Mouse (Mus musculus): ENCODE data around the gene Tmem151b. TPM values are rescaled to one million over a fixed set of nuclear protein-coding genes. Genes with fewer than 3 reads are reported as not detected.

Tmem151b gene
- polyA plus RNA-seq, 1 experiment from 2014 or later: 2.3 TPM

GRCm38 (mm10) chr17:45547461-45548190 lies 1.9 kb downstream of the Tmem151b start:
- DNase-seq (ENCODE audit: low spot score): no peak
- WGBS: 78% methylated on average over 5 of the region's 5 CpGs
- no peaks in the 10 kb centered on the region for H3K36me3 ChIP-seq (ENCODE audit: control insufficient read depth, insufficient read depth, low read length)
- no peak for ATAC-seq (replicated peaks; ENCODE audit: low FRiP score, low TSS enrichment, low read depth)
- H3K4me3 ChIP-seq (ENCODE audit: low read depth, low read length): no peak overlapping the region
- no peak overlapping the region for H3K27ac ChIP-seq (ENCODE audit: low read depth)
- H3K4me2 ChIP-seq (ENCODE audit: low read length): no peak overlapping the region
- H3K9ac ChIP-seq (ENCODE audit: low read length): no peak overlapping the region
- peaks cover 11% of the 10 kb centered on the region; the same call in 1 of the 2 replicates for H3K4me1 ChIP-seq (replicated peaks; ENCODE audit: control insufficient read depth, insufficient read depth, low read length)
- H3K9me3 ChIP-seq (ENCODE audit: control insufficient read depth, low read length): no peaks in the 10 kb centered on the region
- H3K27me3 ChIP-seq (replicated peaks; ENCODE audit: control insufficient read depth, insufficient read depth, low read length): peaks cover 58% of the 10 kb centered on the region

GRCm38 (mm10) chr17:45546941-45547340 lies 2.5 kb downstream of the Tmem151b start:
- H3K9ac ChIP-seq (ENCODE audit: low read length): no peak overlapping the region
- H3K36me3 ChIP-seq (ENCODE audit: control insufficient read depth, insufficient read depth, low read length): no peaks in the 10 kb centered on the region
- no peak overlapping the region for H3K4me2 ChIP-seq (ENCODE audit: low read length)
- no peak overlapping the region for H3K4me3 ChIP-seq (ENCODE audit: low read depth, low read length)
- H3K27me3 ChIP-seq (replicated peaks; ENCODE audit: control insufficient read depth, insufficient read depth, low read length): peaks cover 58% of the 10 kb centered on the region
- DNase-seq (ENCODE audit: low spot score): no peak
- no peak overlapping the region for H3K27ac ChIP-seq (ENCODE audit: low read depth)
- WGBS: 75% methylated on average over 16 of the region's 16 CpGs
- H3K4me1 ChIP-seq (replicated peaks; ENCODE audit: control insufficient read depth, insufficient read depth, low read length): peaks cover 11% of the 10 kb centered on the region; the same call in 1 of the 2 replicates
- H3K9me3 ChIP-seq (ENCODE audit: control insufficient read depth, low read length): no peaks in the 10 kb centered on the region
- ATAC-seq (replicated peaks; ENCODE audit: low FRiP score, low TSS enrichment, low read depth): no peak

GRCm38 (mm10) chr17:45545278-45545961 lies 4.1 kb downstream of the Tmem151b start:
- ATAC-seq (replicated peaks; ENCODE audit: low FRiP score, low TSS enrichment, low read depth): no peak
- no peak overlapping the region for H3K27ac ChIP-seq (ENCODE audit: low read depth)
- H3K36me3 ChIP-seq (ENCODE audit: control insufficient read depth, insufficient read depth, low read length): no peaks in the 10 kb centered on the region
- H3K4me1 ChIP-seq (replicated peaks; ENCODE audit: control insufficient read depth, insufficient read depth, low read length): peaks cover 10% of the 10 kb centered on the region; the same call in 1 of the 2 replicates
- WGBS: 14% methylated on average over 74 of the region's 74 CpGs
- H3K27me3 ChIP-seq (replicated peaks; ENCODE audit: control insufficient read depth, insufficient read depth, low read length): peaks cover 70% of the 10 kb centered on the region
- no peaks in the 10 kb centered on the region for H3K9me3 ChIP-seq (ENCODE audit: control insufficient read depth, low read length)
- H3K9ac ChIP-seq (ENCODE audit: low read length): no peak overlapping the region
- peak overlapping the region; percentile 39 for H3K4me2 ChIP-seq (ENCODE audit: low read length)
- peak overlapping the region; percentile 9; the same call in 1 of the 2 replicates for H3K4me3 ChIP-seq (ENCODE audit: low read depth, low read length)
- DNase-seq (ENCODE audit: low spot score): no peak

GRCm38 (mm10) chr17:45544873-45545277 lies 4.6 kb downstream of the Tmem151b start:
- no peak for DNase-seq (ENCODE audit: low spot score)
- Histone ChIP-seq H3K4me2 (ENCODE audit: low read length) (peak overlapping the region; percentile 39), H3K4me1 (replicated peaks; ENCODE audit: control insufficient read depth, insufficient read depth, low read length) (peaks cover 6% of the 10 kb centered on the region; the same call in 1 of the 2 replicates), H3K36me3 (ENCODE audit: control insufficient read depth, insufficient read depth, low read length) (no peaks in the 10 kb centered on the region), H3K9ac (ENCODE audit: low read length) (no peak overlapping the region), H3K27ac (ENCODE audit: low read depth) (no peak overlapping the region), H3K4me3 (ENCODE audit: low read depth, low read length) (0 out of 2 replicates have a peak overlapping the region, but pooled peaks have one; percentile 9), H3K9me3 (ENCODE audit: control insufficient read depth, low read length) (no peaks in the 10 kb centered on the region), H3K27me3 (replicated peaks; ENCODE audit: control insufficient read depth, insufficient read depth, low read length) (peaks cover 75% of the 10 kb centered on the region)
- no peak for ATAC-seq (replicated peaks; ENCODE audit: low FRiP score, low TSS enrichment, low read depth)
- 17% methylated on average over 46 of the region's 46 CpGs for WGBS

GRCm38 (mm10) chr17:45544001-45544872 lies 5.2 kb downstream of the Tmem151b start:
- H3K4me3 ChIP-seq (ENCODE audit: low read depth, low read length): no peak overlapping the region
- no peak for ATAC-seq (replicated peaks; ENCODE audit: low FRiP score, low TSS enrichment, low read depth)

GRCm38 (mm10) chr17:45543115-45543514 lies 6.4 kb downstream of the Tmem151b start:
- 42% methylated on average over 1 of the region's 1 CpGs for WGBS
- Histone ChIP-seq H3K36me3 (ENCODE audit: control insufficient read depth, insufficient read depth, low read length) (no peaks in the 10 kb centered on the region), H3K4me2 (ENCODE audit: low read length) (no peak overlapping the region), H3K9ac (ENCODE audit: low read length) (no peak overlapping the region), H3K4me1 (replicated peaks; ENCODE audit: control insufficient read depth, insufficient read depth, low read length) (peaks cover 6% of the 10 kb centered on the region; the same call in 1 of the 2 replicates), H3K9me3 (ENCODE audit: control insufficient read depth, low read length) (no peaks in the 10 kb centered on the region), H3K27ac (ENCODE audit: low read depth) (no peak overlapping the region), H3K27me3 (replicated peaks; ENCODE audit: control insufficient read depth, insufficient read depth, low read length) (peaks cover 82% of the 10 kb centered on the region), H3K4me3 (ENCODE audit: low read depth, low read length) (no peak overlapping the region)
- ATAC-seq (replicated peaks; ENCODE audit: low FRiP score, low TSS enrichment, low read depth) (no peak), DNase-seq (ENCODE audit: low spot score) (no peak)

More at GRCm38 (mm10) chr17:45544001-45544872, 5.2 kb downstream of the Tmem151b start:
- Histone ChIP-seq H3K9me3 (ENCODE audit: control insufficient read depth, low read length) (no peaks in the 10 kb centered on the region), H3K4me1 (replicated peaks; ENCODE audit: control insufficient read depth, insufficient read depth, low read length) (peaks cover 6% of the 10 kb centered on the region; the same call in 1 of the 2 replicates), H3K36me3 (ENCODE audit: control insufficient read depth, insufficient read depth, low read length) (no peaks in the 10 kb centered on the region), H3K4me2 (ENCODE audit: low read length) (no peak overlapping the region), H3K27me3 (replicated peaks; ENCODE audit: control insufficient read depth, insufficient read depth, low read length) (peaks cover 82% of the 10 kb centered on the region), H3K9ac (ENCODE audit: low read length) (no peak overlapping the region), H3K27ac (ENCODE audit: low read depth) (no peak overlapping the region)
- WGBS: 21% methylated on average over 24 of the region's 24 CpGs
- DNase-seq (ENCODE audit: low spot score): no peak

GRCm38 (mm10) chr17:45542705-45543104 lies 6.8 kb downstream of the Tmem151b start:
- Histone ChIP-seq H3K4me1 (replicated peaks; ENCODE audit: control insufficient read depth, insufficient read depth, low read length) (peaks cover 6% of the 10 kb centered on the region; the same call in 1 of the 2 replicates), H3K9me3 (ENCODE audit: control insufficient read depth, low read length) (no peaks in the 10 kb centered on the region), H3K4me2 (ENCODE audit: low read length) (no peak overlapping the region), H3K27ac (ENCODE audit: low read depth) (no peak overlapping the region), H3K4me3 (ENCODE audit: low read depth, low read length) (no peak overlapping the region), H3K36me3 (ENCODE audit: control insufficient read depth, insufficient read depth, low read length) (no peaks in the 10 kb centered on the region), H3K9ac (ENCODE audit: low read length) (no peak overlapping the region), H3K27me3 (replicated peaks; ENCODE audit: control insufficient read depth, insufficient read depth, low read length) (peaks cover 81% of the 10 kb centered on the region)
- no peak for ATAC-seq (replicated peaks; ENCODE audit: low FRiP score, low TSS enrichment, low read depth)
- WGBS: 73% methylated on average over 2 of the region's 2 CpGs
- no peak for DNase-seq (ENCODE audit: low spot score)

GRCm38 (mm10) chr17:45542129-45542528 lies 7.3 kb downstream of the Tmem151b start:
- ATAC-seq (replicated peaks; ENCODE audit: low FRiP score, low TSS enrichment, low read depth) (no peak), DNase-seq (ENCODE audit: low spot score) (no peak)
- Histone ChIP-seq H3K4me1 (replicated peaks; ENCODE audit: control insufficient read depth, insufficient read depth, low read length) (peaks cover 6% of the 10 kb centered on the region; the same call in 1 of the 2 replicates), H3K9me3 (ENCODE audit: control insufficient read depth, low read length) (no peaks in the 10 kb centered on the region), H3K9ac (ENCODE audit: low read length) (no peak overlapping the region), H3K27ac (ENCODE audit: low read depth) (no peak overlapping the region), H3K4me3 (ENCODE audit: low read depth, low read length) (no peak overlapping the region), H3K4me2 (ENCODE audit: low read length) (no peak overlapping the region), H3K36me3 (ENCODE audit: control insufficient read depth, insufficient read depth, low read length) (no peaks in the 10 kb centered on the region), H3K27me3 (replicated peaks; ENCODE audit: control insufficient read depth, insufficient read depth, low read length) (peaks cover 75% of the 10 kb centered on the region)
- whole genome bisulfite sequencing: 36% methylated on average over 6 of the region's 6 CpGs
